Mouse (Mus musculus): ENCODE results near the gene Spryd7.

The Spryd7 gene

GRCm38 (mm10) chr14:61535811-61536210, 20.9 kb downstream of the Spryd7 start:
- DNase-seq (ENCODE audit: low spot score), result no peak

GRCm38 (mm10) chr14:61530966-61531365, 25.7 kb downstream of the Spryd7 start:
- no peak for DNase-seq (ENCODE audit: low spot score)

GRCm38 (mm10) chr14:61530396-61530795, 26.3 kb downstream of the Spryd7 start:
- DNase-seq (ENCODE audit: low spot score), result no peak

GRCm38 (mm10) chr14:61529533-61529932, 27.2 kb downstream of the Spryd7 start:
- DNase-seq (ENCODE audit: low spot score), result no peak

- no peak for DNase-seq (ENCODE audit: low spot score)
Measured at GRCm38 (mm10) chr14:61526006-61526405, 30.7 kb downstream of the Spryd7 start.

- no peak for DNase-seq (ENCODE audit: low spot score)
Measured at GRCm38 (mm10) chr14:61523821-61524220, 32.9 kb downstream of the Spryd7 start.

GRCm38 (mm10) chr14:61518659-61519480, 37.8 kb downstream of the Spryd7 start:
- no peak for DNase-seq (ENCODE audit: low spot score)

GRCm38 (mm10) chr14:61516471-61517426, 39.9 kb downstream of the Spryd7 start:
- DNase-seq (ENCODE audit: low spot score), result peak; percentile 26

GRCm38 (mm10) chr14:61511494-61511893, 45.2 kb downstream of the Spryd7 start:
- DNase-seq (ENCODE audit: low spot score), result no peak

- peak; percentile 64 for DNase-seq (ENCODE audit: low spot score)
Measured at GRCm38 (mm10) chr14:61497716-61498490, 58.8 kb downstream of the Spryd7 start.

GRCm38 (mm10) chr14:61493511-61494135, 63.1 kb downstream of the Spryd7 start:
- no peak for DNase-seq (ENCODE audit: low spot score)
